Mouse (Mus musculus): ENCODE results near the gene Crb3. TPM values are rescaled to one million over a fixed set of nuclear protein-coding genes. Genes with fewer than 3 reads are reported as not detected.

The Crb3 gene
- polyA plus RNA-seq, 1 experiment from 2014 or later, result 1.2 TPM

DNA sequence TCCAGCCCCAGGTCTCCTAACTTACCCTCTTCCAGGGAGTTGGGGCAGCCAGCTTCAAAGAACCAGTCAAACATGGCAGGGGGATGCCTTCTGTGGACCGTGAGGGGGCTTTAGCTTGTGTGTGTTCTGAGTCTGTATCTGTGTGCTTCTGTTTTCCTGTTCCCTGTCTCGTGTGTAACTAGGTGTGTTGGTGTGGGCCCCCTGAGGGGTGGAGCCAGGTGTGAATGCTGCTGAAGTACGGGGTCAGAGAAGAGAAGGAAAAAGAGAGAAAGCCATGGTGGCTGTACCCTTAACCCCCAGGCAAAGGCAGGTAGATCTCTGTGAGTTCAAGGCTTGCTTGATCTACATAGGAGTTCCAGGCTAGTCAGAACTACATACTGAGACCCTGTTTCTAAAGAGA lies 18.0 kb downstream of the Crb3 start:
- Histone ChIP-seq H3K27ac (ENCODE audit: low read depth, low read length) (no peak overlapping the region), H3K4me1 (ENCODE audit: control insufficient read depth, insufficient read depth, low read length) (no peaks in the 10 kb centered on the region), H3K27me3 (ENCODE audit: control insufficient read depth, insufficient read depth, low read length) (no peaks in the 10 kb centered on the region; the same call in 1 of the 2 replicates), H3K4me2 (no peak overlapping the region), H3K9ac (ENCODE audit: low read length) (no peak overlapping the region), H3K9me3 (ENCODE audit: control insufficient read depth, low read length) (no peaks in the 10 kb centered on the region), H3K36me3 (ENCODE audit: control insufficient read depth, insufficient read depth, low read length) (peaks cover 7% of the 10 kb centered on the region; the same call in 1 of the 2 replicates), H3K4me3 (ENCODE audit: low read depth, low read length) (no peak overlapping the region)
- no peak for ATAC-seq (ENCODE audit: low FRiP score)
- no peak for DNase-seq (ENCODE audit: low spot score, missing footprints)
- 58% methylated on average over 3 of the region's 3 CpGs for WGBS

DNA sequence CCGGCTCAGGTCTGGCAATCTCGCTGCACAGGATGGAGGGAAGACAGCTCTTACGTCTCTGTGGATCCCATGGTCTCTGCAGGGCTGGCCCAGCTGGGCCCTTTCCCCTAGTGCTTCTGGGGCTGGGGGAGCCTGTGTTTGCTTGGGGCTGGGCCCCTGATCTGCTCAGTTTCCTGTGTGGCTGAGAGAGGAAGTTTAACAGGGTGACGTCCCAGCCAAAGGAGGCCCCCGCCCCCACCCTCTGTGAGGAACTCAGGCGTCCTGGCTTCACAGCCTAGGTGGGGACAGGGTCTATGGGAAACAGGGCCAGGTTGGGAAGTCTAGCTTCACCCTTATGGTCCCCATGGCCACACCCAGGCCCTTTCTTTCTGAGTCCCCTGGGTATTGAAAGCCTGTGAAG lies 19.4 kb downstream of the Crb3 start, which contains the start of gene Dennd1c:
TSS of gene Dennd1c (minus strand) at position 179 of the 400 bp plus-strand sequence.
- no peaks in the 10 kb centered on the region for H3K9me3 ChIP-seq (ENCODE audit: control insufficient read depth, low read length)
- WGBS, result 59% methylated on average over 6 of the region's 6 CpGs
- ATAC-seq (ENCODE audit: low FRiP score) (peak; percentile 23; the same call in 1 of the 2 replicates), DNase-seq (ENCODE audit: low spot score, missing footprints) (no peak)
- no peaks in the 10 kb centered on the region for H3K27me3 ChIP-seq (ENCODE audit: control insufficient read depth, insufficient read depth, low read length)
- H3K27ac ChIP-seq (ENCODE audit: low read depth, low read length), result no peak within 1 kb of the TSS
- H3K36me3 ChIP-seq (ENCODE audit: control insufficient read depth, insufficient read depth, low read length), result peaks cover 7% of the 10 kb centered on the region; the same call in 1 of the 2 replicates
- no peak within 1 kb of the TSS for H3K4me3 ChIP-seq (ENCODE audit: low read depth, low read length)
- H3K4me2 ChIP-seq, result no peak within 1 kb of the TSS
- H3K9ac ChIP-seq (ENCODE audit: low read length), result no peak within 1 kb of the TSS
- H3K4me1 ChIP-seq (ENCODE audit: control insufficient read depth, insufficient read depth, low read length), result no peaks in the 10 kb centered on the region

- H3K27me3 ChIP-seq (ENCODE audit: control insufficient read depth, insufficient read depth, low read length), result no peaks in the 10 kb centered on the region
- DNase-seq (ENCODE audit: low spot score, missing footprints) (no peak), ATAC-seq (ENCODE audit: low FRiP score) (no peak)
- H3K9ac ChIP-seq (ENCODE audit: low read length), result no peak overlapping the region
- H3K36me3 ChIP-seq (ENCODE audit: control insufficient read depth, insufficient read depth, low read length), result peaks cover 7% of the 10 kb centered on the region; the same call in 1 of the 2 replicates
- H3K4me2 ChIP-seq, result no peak overlapping the region
- no peaks in the 10 kb centered on the region for H3K9me3 ChIP-seq (ENCODE audit: control insufficient read depth, low read length)
- no peak overlapping the region for H3K27ac ChIP-seq (ENCODE audit: low read depth, low read length)
- H3K4me1 ChIP-seq (ENCODE audit: control insufficient read depth, insufficient read depth, low read length), result 0 out of 2 replicates have a peak, but pooled peaks cover 2% of the 10 kb centered on the region
- no peak overlapping the region for H3K4me3 ChIP-seq (ENCODE audit: low read depth, low read length)
- WGBS, result 78% methylated on average over 3 of the region's 3 CpGs
Measured at GRCm38 (mm10) chr17:57079919-57080318, 21.0 kb downstream of the Crb3 start.

DNA sequence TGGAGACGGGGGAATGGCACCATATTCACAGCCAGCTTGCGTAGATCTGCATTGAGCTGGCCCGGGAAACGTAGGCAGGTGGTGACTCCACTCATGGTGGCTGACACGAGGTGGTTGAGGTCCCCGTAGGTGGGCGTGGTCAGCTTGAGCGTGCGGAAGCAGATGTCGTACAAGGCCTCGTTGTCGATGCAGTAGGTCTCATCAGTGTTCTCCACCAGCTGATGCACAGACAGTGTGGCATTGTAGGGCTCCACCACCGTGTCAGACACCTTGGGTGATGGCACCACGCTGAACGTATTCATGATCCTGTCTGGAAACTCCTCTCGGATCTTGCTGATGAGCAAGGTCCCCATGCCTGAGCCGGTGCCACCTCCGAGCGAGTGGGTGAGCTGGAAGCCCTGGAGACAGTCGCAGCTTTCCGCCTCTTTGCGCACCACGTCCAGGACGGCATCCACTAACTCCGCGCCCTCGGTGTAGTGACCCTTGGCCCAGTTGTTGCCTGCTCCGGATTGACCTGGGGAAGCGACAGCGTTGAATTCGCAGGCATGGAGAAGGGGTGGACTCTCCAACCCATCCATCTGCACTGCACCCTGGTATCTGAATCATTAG lies 22.4 kb downstream of the Crb3 start:
- Histone ChIP-seq H3K9ac (ENCODE audit: low read length) (no peak overlapping the region), H3K27ac (ENCODE audit: low read depth, low read length) (no peak overlapping the region), H3K4me2 (no peak overlapping the region), H3K4me1 (ENCODE audit: control insufficient read depth, insufficient read depth, low read length) (0 out of 2 replicates have a peak, but pooled peaks cover 2% of the 10 kb centered on the region), H3K36me3 (ENCODE audit: control insufficient read depth, insufficient read depth, low read length) (peaks cover 7% of the 10 kb centered on the region; the same call in 1 of the 2 replicates), H3K4me3 (ENCODE audit: low read depth, low read length) (no peak overlapping the region), H3K27me3 (ENCODE audit: control insufficient read depth, insufficient read depth, low read length) (no peaks in the 10 kb centered on the region), H3K9me3 (ENCODE audit: control insufficient read depth, low read length) (no peaks in the 10 kb centered on the region)
- DNase-seq (ENCODE audit: low spot score, missing footprints) (no peak), ATAC-seq (ENCODE audit: low FRiP score) (no peak)
- 95% methylated on average over 31 of the region's 31 CpGs for WGBS

- no peaks in the 10 kb centered on the region for H3K27me3 ChIP-seq (ENCODE audit: control insufficient read depth, insufficient read depth, low read length)
- H3K9ac ChIP-seq (ENCODE audit: low read length), result no peak overlapping the region
- no peaks in the 10 kb centered on the region for H3K9me3 ChIP-seq (ENCODE audit: control insufficient read depth, low read length)
- DNase-seq (ENCODE audit: low spot score, missing footprints) (no peak), ATAC-seq (ENCODE audit: low FRiP score) (no peak)
- peaks cover 6% of the 10 kb centered on the region; the same call in 1 of the 2 replicates for H3K4me1 ChIP-seq (ENCODE audit: control insufficient read depth, insufficient read depth, low read length)
- H3K36me3 ChIP-seq (ENCODE audit: control insufficient read depth, insufficient read depth, low read length), result peaks cover 7% of the 10 kb centered on the region; the same call in 1 of the 2 replicates
- no peak overlapping the region for H3K4me2 ChIP-seq
- no peak overlapping the region for H3K4me3 ChIP-seq (ENCODE audit: low read depth, low read length)
- no peak overlapping the region for H3K27ac ChIP-seq (ENCODE audit: low read depth, low read length)
- 82% methylated on average over 5 of the region's 5 CpGs for WGBS
Measured at GRCm38 (mm10) chr17:57082481-57082880, 23.6 kb downstream of the Crb3 start.

GRCm38 (mm10) chr17:57085970-57086757 lies 27.3 kb downstream of the Crb3 start:
- H3K27ac ChIP-seq (ENCODE audit: low read depth, low read length), result no peak overlapping the region
- H3K9me3 ChIP-seq (ENCODE audit: control insufficient read depth, low read length), result no peaks in the 10 kb centered on the region
- no peak overlapping the region for H3K9ac ChIP-seq (ENCODE audit: low read length)
- ATAC-seq (ENCODE audit: low FRiP score) (no peak), DNase-seq (ENCODE audit: low spot score, missing footprints) (no peak)
- peak overlapping the region; percentile 63 for H3K4me2 ChIP-seq
- H3K36me3 ChIP-seq (ENCODE audit: control insufficient read depth, insufficient read depth, low read length), result peaks cover under 1% of the 10 kb centered on the region; the same call in 1 of the 2 replicates
- H3K4me3 ChIP-seq (ENCODE audit: low read depth, low read length), result peak overlapping the region; percentile 49
- 91% methylated on average over 11 of the region's 11 CpGs for WGBS
- H3K27me3 ChIP-seq (ENCODE audit: control insufficient read depth, insufficient read depth, low read length), result no peaks in the 10 kb centered on the region
- peaks cover 6% of the 10 kb centered on the region; the same call in 1 of the 2 replicates for H3K4me1 ChIP-seq (ENCODE audit: control insufficient read depth, insufficient read depth, low read length)

DNA sequence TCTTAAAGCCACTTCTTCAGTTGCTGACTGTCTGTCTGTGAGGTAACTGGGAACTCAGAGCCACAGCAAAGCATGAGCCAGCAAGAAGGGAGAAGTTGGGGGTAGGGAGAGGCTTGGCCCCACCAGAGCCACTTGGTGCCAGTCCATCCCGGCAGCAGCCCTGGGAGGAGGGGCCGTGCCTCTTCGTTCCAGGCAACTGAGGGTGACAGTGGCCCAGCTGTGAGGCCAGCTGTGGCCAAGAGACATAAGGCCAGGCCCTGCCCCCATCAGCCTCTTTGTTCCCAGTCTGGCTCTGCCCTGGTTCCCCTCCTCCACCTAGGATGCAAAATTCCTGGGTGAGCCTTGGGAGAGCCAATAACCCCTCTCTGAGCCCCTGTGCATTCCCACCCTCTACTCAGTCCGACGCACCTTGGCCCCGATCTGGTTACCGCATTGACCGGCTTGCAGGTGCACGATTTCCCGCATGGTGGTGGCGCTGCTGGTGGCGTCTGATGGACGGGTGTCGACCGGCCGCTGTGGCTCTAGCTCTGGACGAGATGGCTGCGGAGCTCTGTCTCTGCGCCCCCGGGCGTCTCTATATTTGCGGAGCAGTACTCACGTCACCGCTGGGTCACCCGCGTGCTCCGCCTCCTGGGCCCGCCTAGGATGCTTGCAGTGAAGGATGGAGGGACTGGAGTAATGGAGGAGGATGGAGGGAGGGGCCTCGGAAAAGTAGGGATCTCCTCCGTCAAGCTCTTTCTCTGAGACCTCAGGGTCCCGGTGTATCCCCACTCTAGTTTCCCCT lies 28.3 kb downstream of the Crb3 start, which contains the start of gene Tubb4a:
TSS of gene Tubb4a (minus strand) at position 734 of the 784 bp plus-strand sequence.
- Histone ChIP-seq H3K4me1 (ENCODE audit: control insufficient read depth, insufficient read depth, low read length) (peaks cover 6% of the 10 kb centered on the region; the same call in 1 of the 2 replicates), H3K36me3 (ENCODE audit: control insufficient read depth, insufficient read depth, low read length) (no peaks in the 10 kb centered on the region), H3K27me3 (ENCODE audit: control insufficient read depth, insufficient read depth, low read length) (no peaks in the 10 kb centered on the region), H3K9me3 (ENCODE audit: control insufficient read depth, low read length) (no peaks in the 10 kb centered on the region), H3K4me3 (ENCODE audit: low read depth, low read length) (peak within 1 kb of the TSS; percentile 49), H3K27ac (ENCODE audit: low read depth, low read length) (peak within 1 kb of the TSS; percentile 68), H3K9ac (ENCODE audit: low read length) (peak within 1 kb of the TSS; percentile 75), H3K4me2 (peak within 1 kb of the TSS; percentile 63)
- DNase-seq (ENCODE audit: low spot score, missing footprints) (peak; percentile 95), ATAC-seq (ENCODE audit: low FRiP score) (peak; percentile 92)
- WGBS, result under 1% methylated on average over 31 of the region's 31 CpGs

DNA sequence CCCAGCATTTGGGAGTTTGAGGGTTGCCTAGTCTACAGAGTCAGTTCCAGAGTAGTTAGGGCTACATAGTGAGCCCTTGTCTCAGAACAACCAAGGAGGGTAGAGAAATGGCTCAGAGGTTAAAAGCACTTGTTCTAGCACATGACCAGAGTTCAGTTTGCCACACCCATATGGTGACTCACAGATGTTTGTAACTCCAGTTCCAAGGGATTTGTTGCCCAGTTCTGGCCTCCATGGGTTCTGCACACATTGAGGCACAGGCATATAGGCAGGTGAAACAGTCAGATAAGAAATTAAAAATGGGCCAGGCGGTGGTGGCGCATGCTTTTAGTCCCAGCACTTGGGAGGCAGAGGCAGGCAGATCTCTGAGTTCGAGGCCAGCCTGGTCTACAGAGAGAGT lies 35.3 kb downstream of the Crb3 start:
- H3K27me3 ChIP-seq (ENCODE audit: control insufficient read depth, insufficient read depth, low read length), result no peaks in the 10 kb centered on the region
- 96% methylated on average over 3 of the region's 3 CpGs for WGBS
- DNase-seq (ENCODE audit: low spot score, missing footprints) (peak; percentile 31), ATAC-seq (ENCODE audit: low FRiP score) (no peak)
- no peaks in the 10 kb centered on the region for H3K4me1 ChIP-seq (ENCODE audit: control insufficient read depth, insufficient read depth, low read length)
- no peaks in the 10 kb centered on the region for H3K36me3 ChIP-seq (ENCODE audit: control insufficient read depth, insufficient read depth, low read length)
- no peak overlapping the region for H3K9ac ChIP-seq (ENCODE audit: low read length)
- H3K4me2 ChIP-seq, result no peak overlapping the region
- H3K27ac ChIP-seq (ENCODE audit: low read depth, low read length), result no peak overlapping the region
- H3K9me3 ChIP-seq (ENCODE audit: control insufficient read depth, low read length), result no peaks in the 10 kb centered on the region
- no peak overlapping the region for H3K4me3 ChIP-seq (ENCODE audit: low read depth, low read length)
